Mouse (Mus musculus) spleen, adult 2 months (tissue): ENCODE results near the gene Fam171a2.

Experiments used
- CTCF ChIP-seq: fragments of 200-500 bp; IDR thresholded peaks from 2 replicates; pipeline ENCODE4 v1.5.1; 2011; ENCODE audit warnings: mild to moderate bottlenecking, inconsistent platforms; ENCODE audit not compliant: insufficient read depth, insufficient read length, insufficient replicate concordance; ENCODE audit errors: extremely low read depth
- POLR2A ChIP-seq: fragments of 200-500 bp; IDR thresholded peaks from 2 replicates; pipeline ENCODE4 v1.6.1; 2011; ENCODE audit warnings: low read depth, low read length, inconsistent platforms

DNA sequence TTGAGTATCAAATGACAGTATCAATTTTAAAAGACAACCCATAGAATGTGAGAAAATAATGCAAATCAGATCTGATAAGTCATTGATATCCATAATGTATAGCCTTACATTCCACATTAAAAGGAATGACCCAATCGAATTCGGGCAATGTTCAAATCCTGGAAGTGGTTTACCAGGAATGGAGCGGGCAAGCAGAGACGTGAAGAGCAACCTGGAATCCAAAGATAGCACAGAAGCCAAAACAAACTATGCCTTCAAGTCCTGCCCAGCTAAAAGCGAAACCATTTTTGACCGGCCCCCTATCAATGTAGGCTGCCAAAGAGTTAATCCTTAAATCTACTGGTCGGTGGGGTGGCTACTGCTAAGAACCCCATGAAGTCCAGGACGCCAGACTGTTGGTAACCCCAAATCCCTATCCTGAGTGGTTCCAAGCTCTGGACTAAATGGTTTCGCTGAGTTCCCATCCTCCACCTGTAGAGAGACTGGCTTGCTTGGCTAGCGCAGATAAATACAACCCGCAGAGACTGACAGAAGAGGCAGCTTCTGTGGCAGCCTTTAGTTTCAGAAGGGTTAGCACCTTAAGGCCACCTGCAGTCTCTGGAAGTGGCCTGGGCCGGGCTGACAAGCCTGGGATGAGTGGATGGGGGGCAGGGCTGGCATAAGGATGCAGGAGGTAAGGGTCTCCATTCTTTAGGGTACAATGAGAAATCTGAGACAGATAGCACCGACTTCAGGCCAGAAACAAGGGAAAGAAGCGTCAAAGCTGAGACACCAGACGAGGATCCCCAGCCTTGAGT, 54.8 kb downstream of the Fam171a2 start:
- TF ChIP-seq CTCF (no peak), POLR2A (no peak)
